Comparison of ENCODE assay signal across 11 mouse cellular contexts in the genomic region with DNA sequence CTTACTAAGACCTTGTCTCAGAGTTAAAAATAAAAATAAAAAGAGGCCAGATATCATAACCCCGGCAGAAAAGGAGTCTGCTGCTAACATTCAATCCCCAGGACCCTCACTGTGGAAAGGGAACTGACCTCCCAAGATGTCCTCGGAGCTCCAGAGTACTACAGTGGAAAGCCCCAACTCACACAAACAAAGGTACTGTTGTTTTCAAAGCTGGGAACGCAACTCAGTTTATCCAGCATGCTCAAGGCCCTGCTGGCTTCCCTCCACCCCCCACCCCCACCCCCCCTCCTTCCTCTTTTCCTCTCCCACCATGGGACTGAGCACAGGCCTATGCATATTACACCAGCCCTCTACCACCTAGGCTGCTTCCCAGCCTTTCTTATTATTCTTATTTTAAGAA.
"Had no signal": no experiment of that assay in that cellular context is flagged by ENCODE, and none has a peak within 500 bp of the region (broad histone marks: within the 10 kb centered on the region; RNA-seq: fewer than 3 reads in every experiment).

No protein-coding gene starts in this region.

- ATAC-seq: midbrain, embryonic 13.5 days had no signal

- H3K27ac ChIP-seq: liver, embryonic 13.5 days; midbrain, embryonic 13.5 days had no signal

- H3K27me3 ChIP-seq: midbrain, embryonic 13.5 days had no signal

- H3K4me3 ChIP-seq: liver, embryonic 13.5 days; midbrain, embryonic 13.5 days had no signal

- DNase-seq: kidney, adult 8-10 months; kidney, postnatal 25 days; left cerebral cortex, postnatal 4 days; liver; liver, embryonic 13.5 days; lung, adult 18-20 months; right cerebral cortex, postnatal 4 days; spleen, adult 18-20 months; thymus, adult 18-20 months; thymus, postnatal 14 days had no signal

- H3K36me3 ChIP-seq: liver, embryonic 13.5 days; midbrain, embryonic 13.5 days had no signal

- H3K9me3 ChIP-seq: liver, embryonic 13.5 days; midbrain, embryonic 13.5 days had no signal

- H3K4me1 ChIP-seq: liver, embryonic 13.5 days had no signal

- H3K4me2 ChIP-seq: liver, embryonic 13.5 days; midbrain, embryonic 13.5 days had no signal

- H3K9ac ChIP-seq: liver, embryonic 13.5 days; midbrain, embryonic 13.5 days had no signal
